Mouse (Mus musculus): Measurements from ENCODE around the gene Smdt1. TPM values are rescaled to one million over a fixed set of nuclear protein-coding genes. Genes with fewer than 3 reads are reported as not detected.

Gene Smdt1
- total RNA-seq (2023) = 100 to 1,000 TPM; 114 TPM

GRCm38 (mm10) chr15:82338593-82339112, at the start of gene Smdt1, which contains the start of the genes Naga and Pheta2:
Smdt1 (plus strand) TSS chr15:82338959.
Naga (minus strand) TSS chr15:82338925.
Pheta2 (plus strand) TSS chr15:82338942.

DNA sequence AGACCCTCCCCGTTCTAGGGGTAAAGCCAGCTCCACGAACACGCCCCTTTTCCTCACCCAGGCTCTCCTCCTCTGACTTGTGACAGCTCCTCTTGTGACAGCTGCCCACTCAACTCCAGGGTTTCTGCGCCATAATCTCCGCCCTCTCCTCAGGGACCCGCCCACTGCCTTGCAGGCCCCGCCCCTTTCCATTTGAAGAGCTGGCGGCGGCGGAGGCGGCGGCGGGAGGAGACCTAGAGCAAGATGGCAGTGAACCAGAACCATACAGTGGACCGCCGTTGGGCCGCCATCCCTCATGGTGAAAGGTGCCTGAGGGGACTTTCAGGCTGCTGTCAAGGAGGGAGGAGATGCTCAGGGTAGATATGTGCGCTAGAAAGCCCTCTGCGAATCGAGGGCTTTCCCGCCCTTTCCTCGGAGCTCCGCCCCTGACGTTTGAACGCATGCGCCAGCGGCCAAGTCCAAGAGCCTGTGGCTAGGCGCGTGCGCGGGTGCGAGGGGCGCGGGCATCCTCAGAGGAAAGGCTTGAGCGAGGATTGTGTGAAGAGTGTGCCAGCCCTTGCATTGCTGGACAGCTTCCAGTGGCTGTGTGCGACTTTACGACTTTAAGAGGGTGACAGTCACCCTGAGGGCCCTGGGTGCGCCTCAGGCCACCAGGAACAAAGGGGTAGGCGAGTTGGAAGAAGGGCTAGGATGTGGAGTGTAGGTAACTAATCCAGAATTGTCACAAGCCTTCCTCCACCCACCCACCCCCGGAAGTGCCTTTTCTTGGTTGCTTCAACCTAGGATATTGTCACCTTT, 39.8 kb upstream of the Smdt1 start, which contains the start of gene Wbp2nl:
Wbp2nl (plus strand) TSS at position 191 of the 798 bp plus-strand sequence.

GRCm38 (mm10) chr15:82354126-82354945, 15.6 kb downstream of the Smdt1 start, which contains the start of gene Ndufa6:
Ndufa6 (minus strand) TSS chr15:82354322.

DNA sequence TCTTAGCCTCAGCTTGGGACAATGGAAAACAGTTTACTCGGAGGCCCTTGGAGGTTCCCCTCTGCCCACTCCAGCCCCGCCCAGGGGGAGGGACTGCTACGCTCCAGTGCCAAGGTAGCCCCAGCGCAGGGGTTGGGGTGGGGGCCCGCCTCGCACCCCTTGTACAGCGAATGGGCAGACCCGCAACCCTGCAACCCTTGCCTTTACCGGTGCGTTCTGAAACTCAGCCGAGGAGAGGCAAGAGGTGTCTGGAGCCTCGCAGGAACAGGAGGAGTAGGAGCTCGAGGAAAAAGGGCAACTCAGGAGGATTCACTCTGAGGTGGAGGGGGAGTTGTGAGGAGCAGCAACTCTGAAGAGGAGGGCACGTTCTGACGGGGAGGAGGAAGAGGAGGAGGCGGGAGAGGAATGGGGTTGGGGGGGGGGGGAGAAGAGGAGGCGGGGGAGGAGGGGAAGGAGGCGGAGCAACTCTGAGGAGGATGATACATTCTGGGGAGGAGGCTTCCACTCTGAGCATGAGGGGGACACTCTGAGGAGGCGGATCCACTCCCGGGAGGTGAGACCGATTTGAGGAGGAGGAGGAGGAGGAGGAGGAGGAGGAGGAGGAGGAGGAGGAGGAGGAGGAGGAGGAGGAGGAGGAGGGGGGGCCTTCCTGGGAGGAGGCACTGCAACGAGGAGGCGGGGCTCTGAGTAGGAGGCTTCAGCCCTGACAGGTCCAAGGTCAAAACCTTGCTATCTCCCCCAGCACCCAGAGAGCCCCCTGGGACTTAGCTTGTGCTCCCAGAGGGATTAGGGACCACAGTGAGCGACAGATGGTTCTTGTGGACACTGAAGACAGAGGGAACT, 41.3 kb downstream of the Smdt1 start, which contains the start of gene Cyp2d22:
Cyp2d22 (minus strand) TSS at position 390 of the 843 bp plus-strand sequence.

DNA sequence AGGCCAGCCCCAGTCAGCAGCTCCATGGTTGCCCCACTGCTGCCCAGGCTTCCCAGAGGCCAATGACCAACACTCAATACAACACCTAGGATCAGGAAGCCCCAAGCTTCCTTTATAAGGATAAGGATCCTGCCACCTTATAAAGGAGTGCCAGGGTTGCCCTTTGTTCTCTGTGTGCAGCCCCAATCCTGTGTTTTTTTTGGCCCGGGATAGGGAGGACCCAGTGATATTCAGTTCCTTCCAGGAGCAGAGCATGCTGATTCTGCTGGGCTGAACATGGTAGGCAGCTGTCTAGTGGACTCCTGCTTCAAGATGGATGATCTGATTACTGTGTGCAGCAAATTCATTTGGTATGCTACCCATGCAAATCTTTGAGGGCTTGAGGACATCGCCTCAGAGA, 55.2 kb downstream of the Smdt1 start, which contains the start of gene Cyp2d11:
Cyp2d11 (minus strand) TSS at position 101 of the 400 bp plus-strand sequence.

Other genes starting within 250 kb of the Smdt1 start
- gene Ccdc134, start 211.0 kb upstream of the Smdt1 start, total RNA-seq (2023) = 10 to 100 TPM; 29.5 to 50.0 TPM
- gene Srebf2, start 191.8 kb upstream of the Smdt1 start, total RNA-seq (2023) = 100 to 1,000 TPM; 136 to 148 TPM
- gene Shisa8, start 126.1 kb upstream of the Smdt1 start, total RNA-seq (2023) = not detected
- 1 to 10 TPM; 1.2 to 1.8 TPM for gene Tnfrsf13c, start 114.6 kb upstream of the Smdt1 start, total RNA-seq (2023)
- 1 to 10 TPM in 1 of 2 experiments, not detected in 1; 2.2 TPM for gene Cenpm, start 94.2 kb upstream of the Smdt1 start, total RNA-seq (2023)
- gene 1500009C09Rik, start 86.6 kb upstream of the Smdt1 start, total RNA-seq (2023) = not detected
- gene Sept3, start 64.1 kb upstream of the Smdt1 start, total RNA-seq (2023) = under 1 TPM in 1 of 2 experiments, not detected in 1; 0.43 TPM
- gene Wbp2nl, start 40.0 kb upstream of the Smdt1 start, total RNA-seq (2023) = not detected
- gene Naga, start within 50 bp of the Smdt1 start, total RNA-seq (2023) = 100 to 1,000 TPM; 243 to 249 TPM
- gene Pheta2, start within 50 bp of the Smdt1 start, total RNA-seq (2023) = 1 to 10 TPM; 2.3 to 3.2 TPM
- 100 to 1,000 TPM; 142 to 143 TPM for gene Ndufa6, start 15.4 kb downstream of the Smdt1 start, total RNA-seq (2023)
- 1 to 10 TPM; 1.6 to 3.1 TPM for gene Cyp2d22, start 41.3 kb downstream of the Smdt1 start, total RNA-seq (2023)
- gene Cyp2d11, start 55.1 kb downstream of the Smdt1 start, total RNA-seq (2023) = not detected
- gene Cyp2d10, start 68.2 kb downstream of the Smdt1 start, total RNA-seq (2023) = not detected
- gene Cyp2d9, start 94.5 kb downstream of the Smdt1 start, total RNA-seq (2023) = not detected
- not detected for gene Cyp2d12, start 216.1 kb downstream of the Smdt1 start, total RNA-seq (2023)